Mouse (Mus musculus) layer of hippocampus, adult 18-20 months (tissue): ENCODE measurements around the gene Twist1. TPM values are rescaled to one million over a fixed set of nuclear protein-coding genes. Genes with fewer than 3 reads are reported as not detected.

Experiments
- DNase-seq, 2 experiments: peaks; one replicate each; pipeline ENCODE4 v3.0.0; 2022; ENCODE audit warnings: low spot score in 2 of 2
- total RNA-seq, 2 experiments: library from RNA; stranded (reverse); gene quantifications; 2 replicates each; pipeline ENCODE4 v1.2.3; 2021

Twist1 gene
- total RNA-seq, 2 experiments from 2014 or later = 1.3 to 1.7 TPM

GRCm38 (mm10) chr12:33965661-33966360 is 8.3 kb downstream of the Twist1 start:
- no peak for DNase-seq

GRCm38 (mm10) chr12:33966490-33967415 is 9.3 kb downstream of the Twist1 start:
- no peak for DNase-seq

- no peak for DNase-seq
Measured at GRCm38 (mm10) chr12:33967514-33967913, 10.0 kb downstream of the Twist1 start.

GRCm38 (mm10) chr12:33968041-33968897 is 10.8 kb downstream of the Twist1 start:
- DNase-seq = no peak

- no peak for DNase-seq
Measured at GRCm38 (mm10) chr12:33968898-33969178, 11.4 kb downstream of the Twist1 start.

GRCm38 (mm10) chr12:33980159-33980558 is 22.7 kb downstream of the Twist1 start:
- no peak for DNase-seq

- no peak for DNase-seq
Measured at GRCm38 (mm10) chr12:33981433-33981832, 24.0 kb downstream of the Twist1 start.

GRCm38 (mm10) chr12:33993127-33993526 is 35.7 kb downstream of the Twist1 start:
- no peak for DNase-seq

Other genes starting within 250 kb of the Twist1 start
- gene Ferd3l, start 29.2 kb upstream of the Twist1 start, total RNA-seq = not detected